Comparison of ENCODE assay signal across 10 mouse cellular contexts in genomic region chr6:31155857-31156256, GRCm38 (mm10).
DNase-seq lines count a peak whose midpoint lies in the region; ATAC-seq and TF ChIP-seq lines count a peak whose summit lies in the region.
"Had no signal": no experiment of that assay in that cellular context is flagged by ENCODE, and none has a peak within 500 bp of the region (broad histone marks: within the 10 kb centered on the region; RNA-seq: fewer than 3 reads in every experiment).

No protein-coding gene starts in this region.

- no peaks in the 10 kb centered on the region for H3K36me3 ChIP-seq in intestine, postnatal 0 days (ENCODE audit: control insufficient read depth, insufficient read depth)
- no peaks in the 10 kb centered on the region for H3K36me3 ChIP-seq in intestine, embryonic 15.5 days
- H3K36me3 ChIP-seq in E14TG2a.4 (ENCODE audit: insufficient read depth, low read length), result no peaks in the 10 kb centered on the region
- H3K36me3 ChIP-seq in forebrain, embryonic 12.5 days (replicated peaks), result no peaks in the 10 kb centered on the region
- H3K36me3 ChIP-seq: embryonic facial prominence, embryonic 12.5 days; lung, embryonic 15.5 days had no signal

- H3K4me1 ChIP-seq in intestine, postnatal 0 days (replicated peaks; ENCODE audit: control insufficient read depth, insufficient read depth, low read length), result no peaks in the 10 kb centered on the region
- H3K4me1 ChIP-seq in intestine, embryonic 15.5 days (replicated peaks), result peaks cover 6% of the 10 kb centered on the region; the same call in 1 of the 2 replicates
- peaks cover 11% of the 10 kb centered on the region; the same call in 1 of the 2 replicates for H3K4me1 ChIP-seq in E14TG2a.4 (replicated peaks; ENCODE audit: low read depth, low read length)
- H3K4me1 ChIP-seq in forebrain, embryonic 12.5 days, result peaks cover 16% of the 10 kb centered on the region; the same call in 1 of the 2 replicates

- TF ChIP-seq CTCF in intestine, postnatal 0 days (IDR thresholded peaks at IDR 0.05; ENCODE audit: low read depth), result peak; percentile 87
- peak; percentile 45 for TF ChIP-seq CTCF in E14TG2a.4 (conservative IDR thresholded peaks at IDR 0.05; ENCODE audit: low read length)

- DNase-seq in c-Kit-positive CD71-positive TER-119-negative erythroid progenitor cells, embryonic 14.5 days (ENCODE audit: low read depth), result peak; percentile 23
- peak; percentile 74 to 79 for DNase-seq in kidney, postnatal 4 days
- DNase-seq in yolk sac, embryonic 10.5 days (ENCODE audit: low spot score), result peak; percentile 25

- ATAC-seq in intestine, postnatal 0 days, result no peak
- no peak for ATAC-seq in intestine, embryonic 15.5 days
- 0 out of 2 replicates have a peak, but pooled peaks have one; percentile 14 for ATAC-seq in forebrain, embryonic 12.5 days (ENCODE audit: low FRiP score)
- ATAC-seq in megakaryocyte, adult 5-6 weeks (ENCODE audit: poor library complexity, severe bottlenecking), result peak; percentile 50; the same call in 1 of the 2 replicates

- no peaks in the 10 kb centered on the region for H3K27me3 ChIP-seq in intestine, postnatal 0 days (replicated peaks; ENCODE audit: control insufficient read depth, insufficient read depth, low read length)
- no peaks in the 10 kb centered on the region for H3K27me3 ChIP-seq in intestine, embryonic 15.5 days (replicated peaks)
- no peaks in the 10 kb centered on the region for H3K27me3 ChIP-seq in E14TG2a.4 (ENCODE audit: insufficient read depth, low read length)
- no peaks in the 10 kb centered on the region for H3K27me3 ChIP-seq in forebrain, embryonic 12.5 days
- H3K27me3 ChIP-seq: embryonic facial prominence, embryonic 12.5 days; lung, embryonic 15.5 days had no signal

- H3K9ac ChIP-seq in intestine, postnatal 0 days (ENCODE audit: low read depth, low read length), result no peak overlapping the region
- no peak overlapping the region for H3K9ac ChIP-seq in intestine, embryonic 15.5 days
- no peak overlapping the region for H3K9ac ChIP-seq in forebrain, embryonic 12.5 days
- H3K9ac ChIP-seq: embryonic facial prominence, embryonic 12.5 days; lung, embryonic 15.5 days had no signal

- H3K4me3 ChIP-seq in intestine, postnatal 0 days (ENCODE audit: low read depth, low read length), result no peak overlapping the region
- no peak overlapping the region for H3K4me3 ChIP-seq in intestine, embryonic 15.5 days (replicated peaks)
- H3K4me3 ChIP-seq in E14TG2a.4 (replicated peaks; ENCODE audit: low read length), result no peak overlapping the region
- no peak overlapping the region for H3K4me3 ChIP-seq in forebrain, embryonic 12.5 days (replicated peaks)
- H3K4me3 ChIP-seq: embryonic facial prominence, embryonic 12.5 days; lung, embryonic 15.5 days had no signal

- H3K4me2 ChIP-seq in intestine, postnatal 0 days (replicated peaks; ENCODE audit: low read depth), result no peak overlapping the region
- no peak overlapping the region for H3K4me2 ChIP-seq in intestine, embryonic 15.5 days (replicated peaks)
- H3K4me2 ChIP-seq in forebrain, embryonic 12.5 days, result no peak overlapping the region
- H3K4me2 ChIP-seq: embryonic facial prominence, embryonic 12.5 days; lung, embryonic 15.5 days had no signal

- H3K27ac ChIP-seq in intestine, postnatal 0 days (ENCODE audit: low read depth, low read length), result no peak overlapping the region
- H3K27ac ChIP-seq in intestine, embryonic 15.5 days, result no peak overlapping the region
- no peak overlapping the region for H3K27ac ChIP-seq in forebrain, embryonic 12.5 days
- H3K27ac ChIP-seq: embryonic facial prominence, embryonic 12.5 days; lung, embryonic 15.5 days had no signal

- no peaks in the 10 kb centered on the region for H3K9me3 ChIP-seq in intestine, postnatal 0 days (ENCODE audit: control insufficient read depth)
- no peaks in the 10 kb centered on the region for H3K9me3 ChIP-seq in intestine, embryonic 15.5 days
- H3K9me3 ChIP-seq in E14TG2a.4 (ENCODE audit: low read length), result no peaks in the 10 kb centered on the region
- no peaks in the 10 kb centered on the region for H3K9me3 ChIP-seq in forebrain, embryonic 12.5 days
- H3K9me3 ChIP-seq: embryonic facial prominence, embryonic 12.5 days; lung, embryonic 15.5 days had no signal

- WGBS in intestine, postnatal 0 days, result 27% methylated on average over 5 of the region's 5 CpGs
- 28% methylated on average over 5 of the region's 5 CpGs for WGBS in intestine, embryonic 15.5 days
- 31% methylated on average over 5 of the region's 5 CpGs for WGBS in forebrain, embryonic 12.5 days

Comparison
In these comparisons a context has a peak if more than half of its experiments do, and no peak if none do; other contexts are left out.
1. ATAC-seq: peak in forebrain, embryonic 12.5 days (single experiment) and megakaryocyte, adult 5-6 weeks (single experiment); none in intestine, postnatal 0 days (single experiment) and intestine, embryonic 15.5 days (single experiment).
2. DNase-seq: peak in every context shown above with its lines; median percentile 76 in kidney, postnatal 4 days; 25 in yolk sac, embryonic 10.5 days; 23 in c-Kit-positive CD71-positive TER-119-negative erythroid progenitor cells, embryonic 14.5 days.